Mouse (Mus musculus): ENCODE measurements around the gene Ifit1bl1. TPM values are rescaled to one million over a fixed set of nuclear protein-coding genes. Genes with fewer than 3 reads are reported as not detected.
"Not testable (repeated sequence)": the region's sequence is repeated elsewhere in the genome, so short reads cannot be mapped to it uniquely, and the experiment has no call there.

The Ifit1bl1 gene
- polyA plus RNA-seq, 1 experiment from 2014 or later: 0.42 TPM

DNA sequence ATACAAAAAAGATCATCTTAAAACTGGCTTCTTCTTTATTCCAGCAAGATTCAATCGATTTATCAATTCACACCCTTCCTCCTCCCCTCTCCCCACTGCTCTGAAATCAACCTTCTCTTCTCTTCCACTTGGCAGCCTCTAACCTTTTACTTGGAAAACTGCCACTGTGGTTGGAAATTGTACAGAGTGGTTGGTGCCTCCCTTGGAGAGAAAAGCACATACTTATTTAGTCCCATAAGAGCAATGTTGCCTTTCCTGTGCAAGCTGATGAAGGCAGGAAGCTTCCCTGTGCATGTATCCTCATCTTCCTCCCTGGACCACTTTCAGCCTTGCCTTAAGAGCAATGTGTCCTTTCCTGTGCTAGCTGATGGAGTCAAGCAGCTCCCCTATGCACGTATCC lies 3.4 kb downstream of the Ifit1bl1 start:
- Histone ChIP-seq H3K36me3 (ENCODE audit: control insufficient read depth, insufficient read depth, low read length) (no peaks in the 10 kb centered on the region), H3K4me2 (replicated peaks; ENCODE audit: low read depth, low read length) (no peak overlapping the region), H3K9ac (ENCODE audit: low read depth, low read length) (no peak overlapping the region), H3K4me3 (ENCODE audit: low read depth, low read length) (no peak overlapping the region), H3K4me1 (replicated peaks; ENCODE audit: control insufficient read depth, insufficient read depth, low read length) (no peaks in the 10 kb centered on the region), H3K27me3 (ENCODE audit: control insufficient read depth, insufficient read depth, low read length) (no peaks in the 10 kb centered on the region), H3K9me3 (ENCODE audit: control insufficient read depth, low read length) (no peaks in the 10 kb centered on the region), H3K27ac (ENCODE audit: low read depth, low read length) (no peak overlapping the region)
- ATAC-seq (ENCODE audit: low FRiP score) (no peak), DNase-seq (ENCODE audit: low spot score) (no peak)
- WGBS: 84% methylated on average over 2 of the region's 2 CpGs

DNA sequence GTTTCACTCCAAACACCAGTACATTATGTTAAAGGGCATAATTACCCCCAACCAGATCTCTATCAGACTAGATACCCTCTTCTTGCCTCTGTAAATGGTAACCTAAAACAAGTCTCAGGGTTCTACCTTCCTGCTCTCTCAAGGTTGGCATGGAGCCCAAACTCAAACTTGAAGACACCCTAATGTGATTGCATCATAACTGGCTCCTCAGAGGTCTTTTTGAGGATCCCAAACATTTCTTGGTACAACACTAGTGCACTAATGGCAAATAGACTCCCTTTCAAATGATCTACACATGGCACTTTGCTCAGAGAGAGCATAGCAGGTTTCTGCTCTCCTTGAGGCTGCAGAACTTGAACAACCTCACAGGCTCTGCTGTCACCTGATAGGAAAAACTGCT lies 4.9 kb downstream of the Ifit1bl1 start:
- Histone ChIP-seq H3K27ac (ENCODE audit: low read depth, low read length) (no peak overlapping the region), H3K4me1 (replicated peaks; ENCODE audit: control insufficient read depth, insufficient read depth, low read length) (no peaks in the 10 kb centered on the region), H3K9ac (ENCODE audit: low read depth, low read length) (no peak overlapping the region), H3K36me3 (ENCODE audit: control insufficient read depth, insufficient read depth, low read length) (no peaks in the 10 kb centered on the region), H3K9me3 (ENCODE audit: control insufficient read depth, low read length) (no peaks in the 10 kb centered on the region), H3K4me3 (ENCODE audit: low read depth, low read length) (no peak overlapping the region), H3K4me2 (replicated peaks; ENCODE audit: low read depth, low read length) (no peak overlapping the region), H3K27me3 (ENCODE audit: control insufficient read depth, insufficient read depth, low read length) (no peaks in the 10 kb centered on the region)
- no peak for DNase-seq (ENCODE audit: low spot score)
- no peak for ATAC-seq (ENCODE audit: low FRiP score)

DNA sequence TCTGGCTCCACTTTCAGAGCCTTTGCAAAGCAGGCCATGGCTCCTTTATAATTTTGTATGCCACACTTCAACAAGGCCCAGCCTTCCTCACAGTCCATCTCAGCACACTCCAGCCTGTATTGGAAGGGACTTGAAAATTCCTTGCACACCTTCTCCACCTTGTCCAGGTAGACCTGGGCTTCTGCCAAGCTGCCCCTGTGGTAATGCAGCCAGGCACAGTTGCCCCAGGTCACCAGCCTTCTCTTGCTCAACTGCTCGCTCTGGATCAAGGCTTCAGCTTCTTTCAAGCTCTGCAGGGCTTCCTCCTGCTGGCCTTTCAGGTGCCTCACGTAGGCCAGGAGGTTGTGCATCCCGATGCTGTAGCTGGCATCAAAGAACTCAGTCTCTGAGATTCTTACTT lies 7.2 kb downstream of the Ifit1bl1 start:
- not testable (repeated sequence) for H3K4me1 ChIP-seq (replicated peaks; ENCODE audit: control insufficient read depth, insufficient read depth, low read length); H3K36me3 ChIP-seq (ENCODE audit: control insufficient read depth, insufficient read depth, low read length); H3K27ac ChIP-seq (ENCODE audit: low read depth, low read length); H3K4me3 ChIP-seq (ENCODE audit: low read depth, low read length); H3K27me3 ChIP-seq (ENCODE audit: control insufficient read depth, insufficient read depth, low read length); H3K9ac ChIP-seq (ENCODE audit: low read depth, low read length); H3K4me2 ChIP-seq (replicated peaks; ENCODE audit: low read depth, low read length); DNase-seq (ENCODE audit: low spot score); H3K9me3 ChIP-seq (ENCODE audit: control insufficient read depth, low read length); ATAC-seq (ENCODE audit: low FRiP score)
- 82% methylated on average over 3 of the region's 3 CpGs for WGBS

DNA sequence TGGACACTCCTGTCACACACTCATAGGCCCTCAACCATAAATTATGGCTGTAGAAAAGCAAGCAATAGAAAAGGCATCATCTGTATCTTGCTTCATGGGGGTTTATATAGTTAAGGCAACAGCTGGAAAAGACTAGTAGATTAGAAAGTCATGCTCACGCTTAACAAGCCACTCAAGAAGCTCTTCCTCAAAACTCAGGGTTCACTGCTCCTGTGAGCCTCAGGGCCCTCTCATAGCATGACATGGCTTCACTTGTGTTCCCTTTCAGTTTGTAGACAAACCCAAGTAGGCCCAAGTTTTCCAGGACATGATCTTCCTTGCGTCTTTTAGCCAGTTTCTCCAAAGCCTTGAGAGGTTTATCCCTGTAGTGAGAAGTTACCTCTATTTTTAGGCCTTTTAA lies 8.3 kb downstream of the Ifit1bl1 start:
- Histone ChIP-seq H3K27ac (ENCODE audit: low read depth, low read length) (no peak overlapping the region), H3K4me3 (ENCODE audit: low read depth, low read length) (no peak overlapping the region), H3K9ac (ENCODE audit: low read depth, low read length) (no peak overlapping the region), H3K4me1 (replicated peaks; ENCODE audit: control insufficient read depth, insufficient read depth, low read length) (no peaks in the 10 kb centered on the region), H3K36me3 (ENCODE audit: control insufficient read depth, insufficient read depth, low read length) (no peaks in the 10 kb centered on the region), H3K9me3 (ENCODE audit: control insufficient read depth, low read length) (no peaks in the 10 kb centered on the region), H3K4me2 (replicated peaks; ENCODE audit: low read depth, low read length) (no peak overlapping the region), H3K27me3 (ENCODE audit: control insufficient read depth, insufficient read depth, low read length) (no peaks in the 10 kb centered on the region)
- ATAC-seq (ENCODE audit: low FRiP score) (no peak), DNase-seq (ENCODE audit: low spot score) (no peak)
- WGBS: 87% methylated on average over 2 of the region's 2 CpGs

DNA sequence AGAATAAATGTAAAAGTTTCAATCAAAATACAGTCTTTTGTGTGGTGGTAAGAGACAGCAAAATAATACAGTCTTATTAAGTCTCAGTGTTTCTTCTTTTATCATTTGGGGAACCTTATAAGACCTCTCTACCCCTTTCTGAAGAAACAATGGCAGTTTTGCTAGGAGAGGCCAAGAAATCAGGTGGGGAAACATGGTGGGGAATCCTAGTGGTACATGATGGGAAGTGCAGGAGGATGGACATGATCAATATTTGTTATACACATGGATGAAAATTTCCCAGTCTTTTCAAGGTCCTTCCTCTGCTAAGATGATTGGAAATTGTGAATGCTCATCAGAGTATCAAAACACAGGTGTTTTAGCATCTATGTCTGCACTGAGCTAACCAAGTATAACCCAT lies 12.8 kb downstream of the Ifit1bl1 start:
- Histone ChIP-seq H3K4me3 (ENCODE audit: low read depth, low read length) (no peak overlapping the region), H3K9me3 (ENCODE audit: control insufficient read depth, low read length) (no peaks in the 10 kb centered on the region), H3K27ac (ENCODE audit: low read depth, low read length) (no peak overlapping the region), H3K4me2 (replicated peaks; ENCODE audit: low read depth, low read length) (no peak overlapping the region), H3K36me3 (ENCODE audit: control insufficient read depth, insufficient read depth, low read length) (no peaks in the 10 kb centered on the region), H3K4me1 (replicated peaks; ENCODE audit: control insufficient read depth, insufficient read depth, low read length) (no peaks in the 10 kb centered on the region), H3K9ac (ENCODE audit: low read depth, low read length) (no peak overlapping the region), H3K27me3 (ENCODE audit: control insufficient read depth, insufficient read depth, low read length) (no peaks in the 10 kb centered on the region)
- no peak for ATAC-seq (ENCODE audit: low FRiP score)
- DNase-seq (ENCODE audit: low spot score): no peak

DNA sequence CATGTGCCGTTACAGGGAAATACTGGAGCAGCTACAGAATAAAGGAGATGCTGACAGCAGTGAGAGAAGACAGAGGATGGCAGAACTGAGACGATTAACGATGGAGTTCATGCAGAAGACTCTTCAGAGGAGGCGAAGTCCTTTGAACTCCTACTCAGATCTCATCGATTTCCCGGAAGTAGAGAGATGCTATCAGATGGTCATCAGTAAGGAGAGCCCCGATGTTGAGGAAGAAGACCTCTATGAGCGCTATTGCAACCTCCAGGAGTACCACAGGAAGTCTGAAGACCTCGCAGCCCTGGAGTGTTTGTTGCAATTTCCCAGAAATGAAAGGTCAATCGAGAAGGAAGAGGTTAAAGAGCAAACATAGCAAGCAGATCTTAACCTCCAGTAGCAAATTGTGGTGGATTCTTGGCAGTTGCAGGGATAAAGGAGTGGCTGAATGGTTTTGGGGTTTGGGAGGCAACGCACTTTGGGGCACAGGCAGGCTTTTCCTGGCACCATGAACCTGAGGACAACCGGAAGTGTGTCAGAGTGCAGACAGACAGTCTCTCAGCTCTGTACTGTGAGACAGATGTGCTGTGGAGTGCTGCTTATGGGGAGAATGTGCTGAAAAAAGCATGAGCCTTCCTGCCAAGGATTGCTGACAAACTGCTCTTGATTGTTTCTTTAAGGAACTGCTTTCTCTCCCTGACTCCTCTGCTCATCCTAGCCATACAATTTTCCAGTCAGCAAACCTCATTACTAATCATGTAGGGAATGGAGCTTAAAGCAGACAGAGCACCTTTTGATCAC lies 13.7 kb downstream of the Ifit1bl1 start:
- not testable (repeated sequence) for H3K36me3 ChIP-seq (ENCODE audit: control insufficient read depth, insufficient read depth, low read length); ATAC-seq (ENCODE audit: low FRiP score); H3K27ac ChIP-seq (ENCODE audit: low read depth, low read length); H3K4me3 ChIP-seq (ENCODE audit: low read depth, low read length); H3K9ac ChIP-seq (ENCODE audit: low read depth, low read length); H3K27me3 ChIP-seq (ENCODE audit: control insufficient read depth, insufficient read depth, low read length); H3K4me2 ChIP-seq (replicated peaks; ENCODE audit: low read depth, low read length); H3K4me1 ChIP-seq (replicated peaks; ENCODE audit: control insufficient read depth, insufficient read depth, low read length); H3K9me3 ChIP-seq (ENCODE audit: control insufficient read depth, low read length); DNase-seq (ENCODE audit: low spot score)
- WGBS: 87% methylated on average over 6 of the region's 12 CpGs

DNA sequence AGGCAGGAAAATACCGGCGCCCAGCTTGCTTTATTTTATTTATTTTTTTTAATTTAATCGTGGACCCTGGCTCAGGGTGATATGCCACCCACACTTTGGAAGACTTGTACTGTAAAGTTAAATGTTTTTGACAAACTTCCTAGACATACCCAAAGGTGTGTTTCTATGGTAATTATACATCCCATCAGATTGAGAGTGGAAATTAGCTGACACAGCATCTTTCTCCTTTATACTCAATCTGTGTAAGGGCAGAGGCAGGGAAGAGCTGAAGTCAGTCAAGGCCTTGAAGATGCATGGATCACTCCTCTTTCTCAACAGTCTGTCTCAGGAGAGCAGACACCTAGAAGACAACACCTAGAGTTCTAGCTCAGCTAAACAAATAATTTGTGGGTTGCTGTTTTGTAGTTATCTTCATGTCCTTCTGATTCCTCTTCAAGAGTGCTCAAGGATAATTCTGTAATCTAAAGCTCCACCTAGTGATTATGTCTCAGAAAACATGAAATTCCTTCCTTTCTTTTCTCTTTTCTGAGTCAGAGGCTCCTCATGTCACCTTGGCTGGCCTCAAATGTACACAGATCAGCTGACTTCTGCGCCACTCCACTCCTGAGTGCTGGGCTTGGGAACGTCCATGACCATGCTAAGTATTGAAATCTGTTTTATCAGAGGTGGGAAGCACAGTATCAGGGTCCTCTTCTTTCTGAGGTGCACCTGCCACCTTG lies 15.9 kb downstream of the Ifit1bl1 start:
- H3K27me3 ChIP-seq (ENCODE audit: control insufficient read depth, insufficient read depth, low read length); H3K36me3 ChIP-seq (ENCODE audit: control insufficient read depth, insufficient read depth, low read length); ATAC-seq (ENCODE audit: low FRiP score); H3K9me3 ChIP-seq (ENCODE audit: control insufficient read depth, low read length); H3K4me1 ChIP-seq (replicated peaks; ENCODE audit: control insufficient read depth, insufficient read depth, low read length); DNase-seq (ENCODE audit: low spot score); H3K4me2 ChIP-seq (replicated peaks; ENCODE audit: low read depth, low read length); H3K4me3 ChIP-seq (ENCODE audit: low read depth, low read length); H3K9ac ChIP-seq (ENCODE audit: low read depth, low read length); H3K27ac ChIP-seq (ENCODE audit: low read depth, low read length): not testable (repeated sequence)
- 78% methylated on average over 5 of the region's 5 CpGs for WGBS

DNA sequence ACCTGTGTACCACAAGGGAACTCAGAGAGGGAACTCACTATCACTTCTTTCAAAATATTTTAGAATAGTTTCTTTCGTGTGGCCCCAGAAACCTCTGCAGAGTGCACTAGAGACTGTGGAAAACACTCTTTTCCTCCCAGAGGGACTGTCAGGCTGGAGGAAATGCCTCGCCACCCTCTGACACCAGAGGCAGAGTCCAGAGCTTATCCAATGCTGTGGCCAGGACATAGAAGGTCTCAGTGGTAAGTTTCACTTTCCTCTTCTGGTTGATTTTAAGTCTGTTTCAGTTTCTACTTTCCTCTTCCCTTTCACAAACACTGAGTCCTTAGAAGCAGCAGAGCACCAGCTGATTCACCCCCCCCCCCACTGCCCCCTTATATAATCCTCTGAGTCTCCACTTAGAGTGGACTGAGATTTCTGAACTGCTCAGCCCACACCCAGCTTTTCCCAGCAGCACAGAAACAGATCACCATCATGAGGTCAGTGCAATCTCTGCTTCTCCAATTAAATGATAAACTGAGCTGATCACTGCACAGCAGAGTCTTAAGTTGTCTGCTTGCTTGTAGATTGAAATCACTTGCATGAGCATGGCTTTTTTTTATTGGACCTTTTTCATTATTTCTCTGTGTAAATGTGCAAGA lies 18.5 kb downstream of the Ifit1bl1 start, which contains the start of gene Ifit3:
Gene Ifit3, plus strand, starts transcription at position 406 of the 641 bp plus-strand sequence.
- not testable (repeated sequence) for H3K4me3 ChIP-seq (ENCODE audit: low read depth, low read length); DNase-seq (ENCODE audit: low spot score); H3K36me3 ChIP-seq (ENCODE audit: control insufficient read depth, insufficient read depth, low read length); H3K4me1 ChIP-seq (replicated peaks; ENCODE audit: control insufficient read depth, insufficient read depth, low read length); ATAC-seq (ENCODE audit: low FRiP score); H3K9ac ChIP-seq (ENCODE audit: low read depth, low read length); H3K27me3 ChIP-seq (ENCODE audit: control insufficient read depth, insufficient read depth, low read length); H3K9me3 ChIP-seq (ENCODE audit: control insufficient read depth, low read length); H3K4me2 ChIP-seq (replicated peaks; ENCODE audit: low read depth, low read length); H3K27ac ChIP-seq (ENCODE audit: low read depth, low read length)
- WGBS: 72% methylated on average over 2 of the region's 2 CpGs

Measured in hindbrain, embryonic 11.5 days (tissue).